Mouse (Mus musculus) G1E-ER4 (cell line): Measurements from ENCODE around the gene Shank2. TPM values are rescaled to one million over a fixed set of nuclear protein-coding genes. Genes with fewer than 3 reads are reported as not detected.

Experiments
- GATA1 ChIP-seq: IDR thresholded peaks from one replicate; pipeline ENCODE4 v1.8.0; 2012; ENCODE audit warnings: low read length, inconsistent platforms
- polyA plus RNA-seq: library from polyadenylated mRNA; stranded (reverse); fragments of >175 nt; gene quantifications from 2 replicates; pipeline ENCODE4 v1.2.3, GENCODE M21; 2012

Gene Shank2
- polyA plus RNA-seq, 1 experiment, result not detected

DNA sequence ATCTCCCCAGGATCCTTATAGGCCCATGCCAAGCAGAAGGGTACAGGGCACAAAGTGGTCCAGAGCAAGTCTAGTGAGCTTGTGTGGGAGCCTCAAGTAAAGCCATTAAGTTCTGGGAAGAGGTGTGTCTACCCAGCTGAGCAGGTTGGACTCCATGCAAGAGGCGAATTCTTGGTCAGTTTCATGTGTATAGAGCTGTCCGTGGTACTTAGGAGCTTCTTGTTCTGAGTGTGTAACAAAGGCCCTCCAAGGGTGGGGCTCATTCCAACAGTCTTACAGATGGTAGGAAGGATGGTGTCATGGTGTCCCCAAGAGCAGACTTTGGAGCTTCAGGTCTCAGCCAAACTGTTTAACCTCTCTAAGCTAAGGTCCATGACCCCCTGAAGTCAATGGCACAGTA is 158.3 kb downstream of the Shank2 start:
- no peak for TF ChIP-seq GATA1

DNA sequence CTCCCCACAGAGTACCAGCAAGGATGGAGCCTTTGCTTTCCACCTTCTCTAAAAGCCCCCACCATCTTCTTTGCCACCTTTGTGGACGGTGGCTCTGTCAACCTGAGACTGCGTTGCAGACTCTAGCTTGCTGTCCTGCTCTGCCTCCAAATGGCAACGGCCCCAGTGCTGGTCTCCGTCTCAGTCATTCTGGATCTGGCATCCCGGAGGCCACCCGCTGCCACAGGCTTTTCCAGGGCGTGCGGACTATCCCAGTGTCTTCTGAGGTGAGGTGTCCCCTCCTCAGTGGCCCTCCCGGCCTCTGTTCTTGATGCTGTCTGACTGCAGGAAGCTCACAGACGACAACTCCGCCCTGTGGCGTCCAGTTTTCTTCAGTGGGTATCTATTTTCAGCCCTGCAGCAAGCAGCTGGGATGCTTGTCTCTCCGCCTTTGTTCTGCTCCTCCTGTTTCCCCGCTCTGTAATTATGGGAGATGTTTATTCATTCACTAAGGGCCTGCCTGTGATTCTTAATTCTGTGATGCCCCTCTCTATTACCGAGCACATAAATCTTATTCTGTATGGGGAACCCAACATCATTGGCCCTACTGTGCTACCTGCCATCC is 159.0 kb downstream of the Shank2 start:
- no peak for TF ChIP-seq GATA1

DNA sequence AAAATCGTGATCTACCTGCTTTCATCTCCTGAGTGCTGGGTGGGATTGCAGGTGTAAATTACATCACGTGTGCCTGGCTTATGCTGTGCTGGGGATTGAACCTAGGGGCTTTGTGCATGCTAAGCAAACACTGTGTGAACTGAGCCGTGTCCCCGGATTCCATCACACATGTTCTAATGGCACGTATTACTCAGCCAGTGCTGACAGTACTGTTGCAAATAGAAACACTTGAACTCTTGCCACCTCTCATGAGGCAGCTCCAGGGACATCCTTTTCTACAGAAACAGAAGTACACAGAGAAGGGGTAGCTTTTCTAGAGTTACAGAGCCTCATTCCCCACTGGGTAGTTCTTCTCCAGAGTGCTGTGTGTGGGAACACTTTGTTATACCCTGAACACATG is 168.5 kb downstream of the Shank2 start:
- TF ChIP-seq GATA1, result no peak

DNA sequence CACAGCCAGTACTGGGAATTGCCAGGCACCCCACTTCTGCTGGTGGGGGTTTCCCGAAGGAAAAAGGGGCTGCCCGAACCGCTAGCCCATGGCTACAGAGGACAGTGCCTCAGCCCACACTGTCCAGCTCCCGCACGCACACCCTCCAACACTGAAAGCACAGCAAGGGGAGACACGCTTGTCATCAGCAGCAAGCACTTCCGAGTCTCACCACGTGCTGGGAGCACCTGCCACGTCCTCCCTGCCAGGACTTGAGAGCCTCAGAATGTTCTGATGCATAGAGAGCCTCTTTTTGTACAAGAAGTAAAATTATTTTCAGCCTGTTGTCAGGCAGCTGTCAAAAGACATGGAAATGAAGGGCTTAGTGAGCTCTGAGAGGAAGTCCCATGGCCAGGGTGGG is 169.0 kb downstream of the Shank2 start:
- TF ChIP-seq GATA1, result no peak

DNA sequence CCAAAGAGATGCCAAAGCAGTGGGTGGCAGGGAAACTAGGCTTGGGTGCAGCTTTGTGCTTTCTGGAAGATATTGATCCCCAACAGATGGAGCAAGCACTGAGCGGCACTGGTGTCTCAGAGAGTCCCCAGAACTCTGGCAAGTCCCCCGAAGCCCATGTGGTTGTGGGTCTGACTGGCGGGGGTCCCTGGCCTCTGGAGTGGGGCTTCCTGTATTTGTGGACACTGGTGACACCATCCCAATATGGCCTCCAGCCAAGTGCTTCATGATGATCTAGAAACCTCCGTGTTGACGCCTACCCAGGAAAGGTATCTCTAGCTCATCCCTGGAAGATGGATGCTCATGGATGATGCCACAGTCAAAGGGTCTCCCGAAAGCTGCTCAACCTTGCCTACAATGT is 172.1 kb downstream of the Shank2 start:
- TF ChIP-seq GATA1, result no peak

DNA sequence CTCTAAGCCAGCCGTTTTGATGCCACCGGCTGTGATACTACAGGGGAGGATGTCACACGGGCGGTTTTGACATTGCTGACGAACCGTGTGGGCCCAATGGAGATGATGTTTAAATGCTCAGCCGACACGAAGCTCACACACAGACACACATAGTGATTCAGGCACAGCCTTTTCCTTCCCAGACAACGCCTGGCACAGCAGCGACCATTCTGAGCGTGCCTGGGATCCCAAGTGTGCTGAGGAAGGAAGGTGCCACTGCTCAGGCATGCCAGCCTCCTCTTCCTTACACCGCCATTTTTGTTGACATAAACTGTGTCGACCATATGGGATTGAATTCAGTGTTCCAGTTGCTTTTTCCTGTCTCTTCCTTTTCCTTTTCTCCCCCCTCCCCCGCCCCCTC is 172.6 kb downstream of the Shank2 start:
- TF ChIP-seq GATA1, result no peak

DNA sequence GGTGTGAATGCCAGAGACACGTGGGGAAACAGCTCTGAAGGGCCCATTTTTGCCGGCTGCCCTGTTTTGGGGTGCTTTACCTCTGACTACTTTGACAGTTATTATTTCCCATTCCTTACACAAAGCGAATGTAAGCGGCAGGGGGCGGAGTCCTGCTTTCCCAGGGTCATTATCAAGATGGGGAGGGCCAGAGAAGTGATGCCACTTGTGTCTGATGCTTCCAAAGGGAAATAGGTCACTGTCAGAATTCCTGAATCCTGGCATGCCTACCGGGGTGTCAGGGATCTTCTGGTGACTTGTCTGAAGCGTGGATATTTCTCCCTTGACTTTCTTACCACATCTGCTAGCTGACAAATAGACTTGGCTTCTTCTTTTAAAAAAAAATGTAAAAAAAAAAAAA is 173.3 kb downstream of the Shank2 start:
- TF ChIP-seq GATA1, result no peak

DNA sequence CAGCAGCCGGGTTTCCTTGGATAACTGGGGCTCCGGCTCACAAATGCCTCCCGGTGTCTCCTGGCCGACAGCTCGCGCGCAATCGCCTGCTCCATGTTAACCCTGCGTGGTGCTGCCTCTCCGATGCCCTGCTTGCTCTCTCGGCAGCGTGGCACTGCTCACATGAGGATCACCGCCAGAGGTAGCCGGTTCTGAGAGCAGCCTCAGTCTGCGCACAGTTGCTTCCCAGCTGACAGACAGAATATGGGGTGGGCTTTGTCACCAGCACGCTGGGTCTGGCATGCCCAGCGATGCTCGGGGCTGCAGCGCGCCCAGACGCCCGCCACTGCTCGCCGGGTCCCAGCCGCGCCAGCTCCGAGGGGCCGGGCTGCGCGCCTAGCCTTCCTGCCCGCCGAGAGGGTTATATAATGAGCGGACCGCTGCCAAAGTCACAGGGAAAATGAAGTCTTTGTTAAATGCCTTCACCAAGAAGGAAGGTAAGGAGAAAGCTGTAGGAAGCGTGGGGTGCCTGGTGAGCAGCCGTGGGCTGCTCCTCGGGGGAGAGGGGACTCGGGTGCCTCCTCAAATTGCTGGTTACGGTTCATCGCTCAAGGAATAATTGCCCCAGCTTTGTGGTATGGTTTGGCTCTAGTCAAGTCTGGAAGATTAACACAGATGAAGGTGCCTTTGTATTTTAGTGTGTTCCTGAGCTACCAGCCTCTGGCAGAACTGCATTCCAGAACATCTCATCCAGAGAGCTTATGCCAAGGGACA is 173.9 kb downstream of the Shank2 start:
- no peak for TF ChIP-seq GATA1

DNA sequence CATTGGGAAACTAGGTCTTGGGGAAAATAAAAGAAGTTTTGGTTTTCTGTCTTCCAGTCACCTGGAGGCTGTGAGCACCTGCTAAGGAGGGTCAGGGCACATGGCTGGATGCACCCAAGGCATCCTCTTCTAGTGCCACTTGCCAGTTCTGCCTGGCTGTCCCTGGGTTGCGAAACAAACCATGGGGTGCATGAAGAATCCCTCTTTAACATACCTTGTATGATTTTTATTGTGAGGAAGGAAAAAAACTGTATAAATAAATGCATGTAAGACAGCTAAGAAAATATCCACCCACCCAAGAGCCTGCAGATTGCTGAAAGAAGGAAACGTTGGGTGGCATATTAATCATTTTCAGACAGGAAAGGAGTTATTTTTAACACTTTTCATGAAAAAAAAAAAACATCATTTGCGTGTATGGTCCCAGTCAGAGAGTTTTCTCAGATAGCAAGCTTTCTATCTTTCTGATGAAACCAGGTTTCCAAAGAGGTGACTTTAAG is 174.6 kb downstream of the Shank2 start:
- TF ChIP-seq GATA1, result no peak

DNA sequence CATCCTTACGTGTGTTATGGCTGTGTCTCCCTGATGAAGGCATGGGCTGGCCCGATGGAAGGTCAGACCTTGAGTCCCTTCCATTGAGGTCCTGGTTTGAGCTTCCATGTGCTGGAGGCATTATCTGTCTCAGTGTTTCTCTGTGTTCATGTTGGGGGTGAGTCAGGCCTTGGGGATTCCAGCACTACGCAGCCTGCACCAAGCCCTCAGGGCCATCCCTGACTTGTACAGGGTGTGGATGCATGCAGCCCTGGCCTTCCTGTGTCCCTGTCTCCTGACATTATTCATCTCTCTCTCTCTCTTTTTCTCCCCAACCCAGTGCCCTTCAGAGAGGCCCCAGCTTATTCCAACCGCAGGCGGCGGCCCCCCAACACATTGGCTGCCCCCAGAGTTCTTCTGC is 177.7 kb downstream of the Shank2 start:
- no peak for TF ChIP-seq GATA1

DNA sequence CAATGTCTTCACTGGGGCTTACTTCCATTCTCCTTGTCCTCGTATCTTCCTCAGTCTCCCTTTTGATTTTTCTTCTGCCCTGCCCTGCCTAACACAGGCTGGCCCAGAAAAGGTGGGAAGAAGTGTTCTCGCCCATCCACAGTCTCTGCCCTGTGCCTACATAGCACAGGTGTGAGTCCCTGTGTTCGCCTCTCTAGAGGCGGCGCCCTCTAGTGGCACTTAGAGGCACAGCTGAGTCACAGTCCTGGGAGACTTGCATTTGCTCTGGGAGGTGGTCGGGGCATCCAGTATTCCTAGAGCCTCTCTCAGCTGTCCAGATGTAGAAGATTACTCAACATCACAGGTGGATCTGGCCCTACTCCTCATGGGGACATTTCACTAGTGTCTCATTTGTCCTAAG is 179.2 kb downstream of the Shank2 start:
- TF ChIP-seq GATA1, result no peak

DNA sequence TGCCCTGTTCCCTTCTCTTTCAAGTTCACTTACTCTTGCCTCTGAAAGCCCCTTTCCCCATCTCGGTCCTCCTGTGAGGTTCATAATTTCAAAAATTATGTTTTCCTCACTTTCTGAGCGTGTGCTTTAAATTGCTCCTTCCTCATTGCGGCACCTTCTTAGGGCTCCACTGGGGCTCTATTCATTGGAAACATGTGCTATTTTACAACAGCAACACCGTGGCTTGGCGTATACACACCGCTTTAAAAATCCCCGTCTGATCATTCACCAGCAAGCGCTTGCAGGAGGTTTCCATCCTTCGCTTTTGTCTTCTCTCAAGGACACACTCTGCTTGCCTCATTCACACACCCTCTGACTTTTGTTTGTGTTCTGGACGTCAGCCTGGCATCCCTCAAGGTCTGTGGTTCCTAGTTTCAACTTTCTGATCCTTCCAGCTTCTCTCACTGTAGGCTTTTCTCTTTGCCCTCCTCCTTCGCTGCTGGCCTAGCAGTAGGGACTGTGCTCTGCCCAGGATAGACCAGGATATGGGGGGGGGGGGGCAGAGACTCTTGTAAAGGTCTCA is 186.2 kb downstream of the Shank2 start:
- TF ChIP-seq GATA1, result no peak

DNA sequence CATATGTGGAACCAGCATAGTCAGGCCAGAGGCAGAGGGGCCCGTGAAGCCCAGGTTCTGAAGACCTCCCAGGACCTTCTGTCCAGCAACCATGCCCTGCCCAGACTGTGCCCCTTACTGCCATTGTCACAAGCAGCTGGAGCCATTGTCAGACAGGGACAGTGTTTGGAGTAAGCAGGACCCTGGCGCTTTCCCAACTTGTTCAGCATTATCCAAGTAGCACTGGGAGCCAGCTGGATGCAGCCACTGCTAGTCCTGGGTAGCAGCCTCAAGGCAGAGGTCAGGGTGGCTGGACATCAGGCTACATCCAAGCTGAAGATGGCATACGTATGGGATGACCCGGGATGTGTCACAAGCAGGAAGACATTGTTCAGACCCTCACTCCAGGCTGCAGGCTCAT is 187.7 kb downstream of the Shank2 start:
- no peak for TF ChIP-seq GATA1

DNA sequence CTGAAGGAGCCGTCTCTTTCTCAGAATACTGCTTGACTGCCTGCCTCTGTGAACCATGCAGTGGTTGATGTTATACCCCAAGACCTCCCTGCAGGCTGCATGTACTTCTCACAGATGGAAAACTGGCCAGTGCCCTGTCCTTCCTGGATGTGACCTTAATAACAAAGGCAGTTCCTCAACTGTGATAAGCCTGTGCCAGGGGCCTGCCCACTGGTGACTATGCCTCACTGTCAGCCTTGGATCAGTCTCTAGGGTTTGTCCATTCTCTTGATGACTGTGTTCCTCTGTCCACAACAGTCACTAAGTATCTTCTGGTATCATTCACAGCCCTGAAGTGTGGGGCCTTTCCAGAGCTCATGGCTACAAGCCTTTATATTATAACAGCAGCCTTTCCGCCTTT is 196.8 kb downstream of the Shank2 start:
- no peak for TF ChIP-seq GATA1

DNA sequence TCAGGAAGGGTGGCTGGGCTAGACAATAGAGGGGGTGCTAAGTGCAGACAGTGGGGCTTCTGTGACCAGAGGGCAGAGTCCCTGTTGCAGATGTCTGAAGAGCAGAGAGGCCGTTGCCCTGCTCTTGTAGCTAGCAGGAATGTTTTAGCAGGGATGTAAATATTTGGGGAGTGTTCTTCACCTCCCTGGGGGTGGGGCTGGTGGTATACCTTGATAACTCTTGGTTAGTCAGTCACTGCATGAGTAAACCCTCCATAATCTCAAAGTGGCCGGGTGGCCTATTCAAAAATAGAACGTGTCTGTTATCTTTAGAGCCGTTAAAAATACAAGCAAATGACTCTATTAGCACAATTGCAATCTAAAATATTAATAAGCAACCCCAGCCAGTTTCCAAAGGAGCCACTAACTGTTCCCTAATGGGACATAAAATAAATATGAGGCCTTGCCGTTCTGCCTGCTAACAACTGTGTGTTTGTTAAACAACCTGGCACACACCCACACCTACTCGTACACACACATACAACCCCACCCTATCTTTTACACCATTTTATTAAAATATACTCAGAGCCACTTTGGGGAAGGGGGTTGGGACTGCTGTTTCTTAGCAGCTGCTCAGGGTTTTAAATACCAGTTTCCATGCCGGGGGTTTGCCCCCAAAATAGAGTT is 200.4 kb downstream of the Shank2 start:
- TF ChIP-seq GATA1, result no peak

DNA sequence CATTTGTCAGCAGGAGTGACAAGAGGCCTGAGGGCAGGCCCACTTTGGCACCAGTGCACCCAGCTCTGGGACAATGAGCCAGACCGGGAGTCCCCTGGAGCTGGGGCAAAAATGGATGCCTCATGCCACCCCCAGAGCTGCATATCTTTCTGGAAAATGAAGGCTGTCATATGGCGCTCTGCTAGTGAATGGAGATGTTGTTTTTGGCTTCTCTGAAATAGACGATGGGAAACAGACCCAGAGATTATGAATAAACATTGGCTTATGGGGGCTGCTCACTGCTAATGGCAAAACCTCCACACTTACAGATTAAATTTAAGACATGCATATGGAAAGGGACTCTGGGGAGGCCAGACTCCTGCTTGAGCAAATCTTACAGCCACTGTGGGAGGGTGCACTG is 202.6 kb downstream of the Shank2 start:
- no peak for TF ChIP-seq GATA1

DNA sequence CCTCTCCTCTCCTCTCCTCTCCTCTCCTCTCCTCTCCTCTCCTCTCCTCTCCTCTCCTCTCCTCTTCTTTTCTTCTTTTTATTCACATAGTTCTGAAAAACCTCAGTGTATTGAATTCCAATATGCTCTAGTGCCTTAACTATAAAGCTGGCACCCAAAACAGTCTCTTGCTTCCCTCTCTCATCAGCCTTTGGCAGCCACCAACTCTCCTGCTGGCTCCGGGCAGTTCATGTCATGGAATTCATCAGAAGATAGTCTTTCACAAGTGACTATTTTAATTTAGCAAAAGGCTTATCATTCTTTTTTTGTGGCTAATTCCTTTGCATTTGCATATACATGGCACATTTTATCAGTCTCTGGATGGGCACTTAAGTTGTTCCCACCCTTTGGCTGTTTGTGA is 203.4 kb downstream of the Shank2 start:
- no peak for TF ChIP-seq GATA1

DNA sequence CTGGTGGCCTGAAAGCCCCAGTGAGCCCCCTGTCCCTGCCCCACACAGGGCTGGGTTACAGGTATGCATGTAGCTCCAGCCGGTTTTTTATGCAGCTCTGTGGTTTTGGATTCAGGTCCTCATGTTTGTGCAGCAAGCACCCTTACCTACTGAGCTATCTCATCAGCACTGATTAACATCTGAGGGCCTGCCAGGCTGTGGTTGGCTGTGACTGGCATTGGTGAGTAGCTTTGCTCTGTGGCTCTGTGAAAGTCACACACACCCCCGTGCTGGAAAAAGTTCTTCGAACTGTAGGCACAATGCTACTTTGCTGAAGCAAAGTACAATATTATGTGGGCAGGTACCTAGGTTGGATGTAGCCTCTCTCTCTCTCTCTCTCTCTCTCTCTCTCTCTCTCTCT is 204.1 kb downstream of the Shank2 start:
- TF ChIP-seq GATA1, result no peak
